Mouse (Mus musculus) 3134 (cell line): ENCODE measurements at regions not wholly inside any gene's neighbourhood (a gene's known extent, or its start where the extent isn't known, plus 50 kb on each side); places are given as distances from the start of the nearest gene placed in this dataset.

Source experiments
- DNase-seq: peaks from one replicate; pipeline ENCODE4 v3.0.0-alpha.2; 2011; ENCODE audit warnings: low spot score; ENCODE audit not compliant: insufficient read length; ENCODE audit errors: extremely low read depth

GRCm38 (mm10) chr1:165086131-165086530, 74.4 kb downstream of the Tbx19 start:
- no peak for DNase-seq

- DNase-seq: peak; percentile 17
Measured at GRCm38 (mm10) chr1:165084753-165085152, 75.8 kb downstream of the Tbx19 start.

- DNase-seq: peak; percentile 52
Measured at GRCm38 (mm10) chr1:165084179-165084578, 76.4 kb downstream of the Tbx19 start.

GRCm38 (mm10) chr1:165080351-165080750, 80.2 kb downstream of the Tbx19 start:
- peak; percentile 53 for DNase-seq

- DNase-seq: no peak
Measured at GRCm38 (mm10) chr1:165077313-165077712, 83.3 kb downstream of the Tbx19 start.

GRCm38 (mm10) chr1:165075301-165076082, 85.1 kb downstream of the Tbx19 start:
- DNase-seq: peak; percentile 40

GRCm38 (mm10) chr1:165071831-165072491, 88.6 kb downstream of the Tbx19 start:
- DNase-seq: no peak

- no peak for DNase-seq
Measured at GRCm38 (mm10) chr1:165064981-165065380, 95.6 kb downstream of the Tbx19 start.

GRCm38 (mm10) chr1:165062813-165063492, 97.6 kb downstream of the Tbx19 start:
- DNase-seq: no peak

- DNase-seq: no peak
Measured at GRCm38 (mm10) chr1:165061420-165061819, 99.2 kb downstream of the Tbx19 start.

- DNase-seq: no peak
Measured at GRCm38 (mm10) chr1:165054245-165054644, 106.3 kb downstream of the Tbx19 start.

- no peak for DNase-seq
Measured at GRCm38 (mm10) chr1:165051294-165051693, 109.3 kb downstream of the Tbx19 start.

GRCm38 (mm10) chr1:165050176-165050575, 110.4 kb downstream of the Tbx19 start:
- DNase-seq: no peak

- peak; percentile 81 for DNase-seq
Measured at GRCm38 (mm10) chr1:165046637-165047036, 111.3 kb upstream of the Xcl1 start.

- peak; percentile 65 for DNase-seq
Measured at GRCm38 (mm10) chr1:165046056-165046455, 110.7 kb upstream of the Xcl1 start.

GRCm38 (mm10) chr1:165043361-165043760, 108.0 kb upstream of the Xcl1 start:
- no peak for DNase-seq

GRCm38 (mm10) chr1:165042105-165042504, 106.8 kb upstream of the Xcl1 start:
- no peak for DNase-seq

GRCm38 (mm10) chr1:165036631-165037030, 101.3 kb upstream of the Xcl1 start:
- DNase-seq: no peak

GRCm38 (mm10) chr1:165035618-165036017, 100.3 kb upstream of the Xcl1 start:
- DNase-seq: no peak

GRCm38 (mm10) chr1:165020960-165021563, 85.7 kb upstream of the Xcl1 start:
- DNase-seq: no peak

GRCm38 (mm10) chr1:165018692-165019309, 83.5 kb upstream of the Xcl1 start:
- no peak for DNase-seq
